Mouse (Mus musculus): ENCODE measurements around the gene Ifna15.
"Not testable (repeated sequence)": the region's sequence is repeated elsewhere in the genome, so short reads cannot be mapped to it uniquely, and the experiment has no call there.

Ifna15 gene

DNA sequence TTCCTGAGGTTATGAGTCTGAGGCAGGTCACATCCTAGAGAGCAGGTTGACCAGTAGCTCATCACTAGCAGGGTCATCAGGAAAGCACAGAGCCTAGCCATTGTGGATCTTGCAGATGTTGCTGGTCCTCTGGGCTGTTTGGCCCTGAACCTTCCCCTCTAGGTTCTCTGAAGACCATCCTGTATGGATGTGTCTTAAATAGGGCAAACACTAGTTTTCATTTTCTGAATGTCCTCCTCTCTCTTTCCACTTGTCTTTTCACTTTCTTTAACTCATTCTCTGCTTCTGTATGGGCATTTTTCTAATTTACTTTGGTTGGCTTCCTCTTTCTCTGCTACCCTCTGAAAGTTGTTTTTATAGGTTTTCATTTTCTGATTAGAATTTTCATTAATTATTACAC lies at the start of gene Ifna15:
TSS of gene Ifna15 (minus strand) at position 101 of the 400 bp plus-strand sequence.
- DNase-seq (ENCODE audit: low spot score in 2 of 2), result not testable (repeated sequence)

- DNase-seq (ENCODE audit: low spot score in 2 of 2), result no peak
Measured at GRCm38 (mm10) chr4:88603276-88603675, 45.2 kb upstream of the Ifna15 start, which contains the start of gene Ifna12. Ifna12 (minus strand) TSS chr4:88603376.

DNA sequence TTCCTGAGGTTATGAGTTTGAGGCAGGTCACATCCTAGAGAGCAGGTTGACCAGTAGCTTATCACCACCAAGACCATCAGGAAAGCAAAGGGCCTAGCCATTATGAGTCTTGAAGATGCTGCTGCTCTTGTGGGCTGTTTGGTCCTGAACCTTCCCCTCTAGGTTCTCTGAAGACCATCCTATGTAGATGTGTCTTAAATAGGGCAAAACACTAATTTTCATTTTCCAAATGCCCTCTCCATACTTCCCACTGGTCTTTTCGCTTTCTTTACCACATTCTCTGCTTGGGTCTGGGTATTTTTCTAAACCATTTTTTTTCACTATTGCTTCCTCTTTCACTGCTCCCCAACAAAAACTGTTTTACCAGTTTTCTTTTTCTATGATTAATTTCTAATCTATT lies 34.2 kb upstream of the Ifna15 start, which contains the start of gene Ifna9:
TSS of gene Ifna9 (minus strand) at position 101 of the 400 bp plus-strand sequence.
- DNase-seq (ENCODE audit: low spot score in 2 of 2), result no peak

DNA sequence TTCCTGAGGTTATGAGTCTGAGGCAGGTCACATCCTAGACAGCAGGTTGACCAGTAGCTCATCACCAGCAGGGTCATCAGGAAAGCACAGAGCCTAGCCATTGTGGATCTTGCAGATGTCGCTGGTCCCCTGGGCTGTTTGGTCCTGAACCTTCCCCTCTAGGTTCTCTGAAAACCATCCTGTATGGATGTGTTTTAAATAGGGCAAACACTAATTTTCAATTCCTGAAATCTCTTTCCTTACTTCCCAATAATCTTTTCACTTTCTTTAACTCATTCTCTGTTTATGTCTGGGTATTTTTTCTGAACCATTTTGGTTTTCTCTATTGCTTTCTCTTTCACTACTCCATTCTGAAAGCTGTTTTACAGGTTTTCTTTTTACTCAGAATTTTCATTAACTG lies 13.7 kb upstream of the Ifna15 start, which contains the start of gene Ifna14:
TSS of gene Ifna14 (minus strand) at position 101 of the 400 bp plus-strand sequence.
- DNase-seq (ENCODE audit: low spot score in 2 of 2), result no peak

DNA sequence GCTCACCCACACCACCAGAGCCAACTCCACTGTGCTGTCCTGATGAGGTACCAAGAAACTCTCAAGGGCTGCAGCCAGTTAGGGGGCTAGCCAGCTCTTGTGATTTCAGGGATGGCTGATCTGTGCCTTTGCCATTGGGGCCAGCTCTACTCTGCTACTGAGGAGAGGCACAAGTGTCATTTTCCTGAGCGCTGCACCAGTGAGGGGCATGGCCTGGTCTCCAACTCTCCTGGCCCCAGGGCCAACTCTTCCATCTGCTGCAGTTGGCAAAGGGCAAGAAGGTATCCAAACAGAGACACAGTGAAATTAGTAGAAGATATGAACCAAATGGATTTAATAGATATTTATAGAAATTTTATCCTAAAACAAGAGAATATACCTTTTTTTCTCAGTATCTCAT lies 3.7 kb upstream of the Ifna15 start:
- DNase-seq (ENCODE audit: low spot score in 2 of 2), result no peak

DNA sequence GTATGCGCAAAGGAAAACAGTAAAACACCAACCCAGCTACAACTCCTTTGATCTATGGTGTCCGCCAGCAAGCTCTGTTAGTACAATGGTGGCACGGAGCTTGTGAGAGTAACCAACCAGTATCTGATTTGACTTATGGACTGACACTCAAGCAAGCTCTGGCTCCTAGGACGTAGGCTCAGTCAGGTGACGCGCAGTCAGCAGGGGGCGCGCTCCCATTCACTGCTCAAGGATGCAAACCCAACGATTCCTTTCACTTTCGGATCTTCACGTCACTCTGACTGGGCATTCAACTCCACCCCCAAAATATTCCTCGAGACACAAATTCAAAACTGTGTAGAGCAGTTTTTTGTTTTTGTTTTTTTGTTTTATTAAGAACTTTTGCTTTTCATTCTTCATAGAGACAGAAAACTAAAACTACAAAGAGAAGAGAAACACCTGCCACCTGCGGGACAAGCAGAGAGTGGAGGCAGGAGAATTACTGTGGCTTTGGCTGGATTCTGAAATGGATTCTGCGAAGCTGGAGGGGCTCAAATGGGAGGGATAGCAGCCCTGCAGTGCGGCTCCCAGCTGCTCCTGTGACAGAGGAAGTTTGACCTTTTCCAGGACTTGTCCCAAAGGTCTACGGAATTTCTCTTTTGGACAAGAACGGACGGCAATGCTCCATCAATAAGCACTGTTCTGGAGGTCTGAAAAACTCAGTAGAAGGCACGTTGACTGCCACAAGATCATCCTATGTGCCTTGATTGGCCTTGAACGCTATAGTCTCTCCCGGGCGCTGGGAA lies 7.7 kb downstream of the Ifna15 start:
- peak; percentile 46 to 68 for DNase-seq (ENCODE audit: low spot score in 2 of 2)

DNA sequence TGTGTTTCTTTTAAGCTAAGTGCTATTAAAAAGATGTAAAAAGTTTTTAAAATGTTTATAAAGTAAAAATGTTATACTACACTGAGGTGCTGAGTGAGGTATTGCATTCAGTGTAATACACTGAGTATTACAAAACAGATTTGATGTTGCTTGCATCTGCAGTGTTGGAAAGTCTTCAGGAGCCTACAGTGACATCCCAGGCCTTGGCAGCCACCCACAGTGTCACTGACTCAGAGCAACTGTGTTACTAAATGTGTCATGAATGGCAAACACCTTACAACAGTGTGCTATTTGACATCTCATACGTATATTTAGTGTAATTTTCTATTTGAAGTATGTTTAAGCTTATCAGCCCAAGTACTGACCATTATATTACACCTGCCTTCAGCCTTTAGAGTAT lies 10.1 kb downstream of the Ifna15 start:
- no peak for DNase-seq (ENCODE audit: low spot score in 2 of 2)

DNA sequence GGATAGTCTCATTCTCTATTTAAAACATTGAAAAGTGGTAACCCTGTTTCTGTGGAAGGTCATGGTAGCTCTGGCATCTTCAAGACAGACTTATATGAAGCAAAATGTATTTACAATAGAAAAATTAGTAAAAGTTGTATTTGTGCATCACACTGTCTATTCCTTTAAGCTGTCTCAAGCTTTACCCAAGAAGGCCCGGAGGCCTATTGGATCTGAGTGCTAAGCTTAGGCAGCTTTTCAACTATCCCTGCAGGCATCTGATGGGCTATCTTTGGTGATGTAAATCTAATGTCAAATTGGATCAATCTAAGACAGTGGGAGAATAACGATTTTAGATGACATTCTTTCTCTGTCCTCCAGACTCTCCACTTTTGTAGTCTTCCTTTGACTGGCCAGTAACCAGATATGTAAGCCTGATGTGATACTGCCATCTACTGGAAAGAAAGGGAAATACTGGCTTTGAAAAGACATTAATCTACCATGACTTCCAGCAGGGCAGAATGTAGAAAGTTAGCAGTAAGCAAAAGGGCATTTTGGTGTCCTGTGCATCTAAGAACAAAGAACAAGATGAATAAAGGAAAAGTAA lies 14.3 kb downstream of the Ifna15 start:
- no peak for DNase-seq (ENCODE audit: low spot score in 2 of 2)

DNA sequence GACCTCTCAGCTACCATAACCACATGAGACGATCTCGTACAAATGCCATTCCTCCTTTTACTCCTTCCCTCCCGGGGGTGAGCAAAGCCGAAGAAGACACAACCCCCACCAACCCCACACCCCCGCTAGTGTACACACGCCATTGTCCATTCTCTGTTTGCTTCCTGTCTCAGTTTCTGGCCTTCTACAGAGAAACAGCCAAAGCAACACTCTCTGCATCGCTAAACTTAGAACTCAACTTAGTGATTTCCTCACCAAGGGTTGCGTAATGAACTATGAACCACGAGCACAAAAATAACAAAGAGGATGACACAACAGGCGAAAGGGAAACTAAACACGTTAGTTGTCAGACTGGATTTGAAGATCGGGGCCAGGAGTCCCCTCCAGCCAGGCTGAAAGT lies 20.7 kb downstream of the Ifna15 start:
- DNase-seq (ENCODE audit: low spot score in 2 of 2), result no peak

DNA sequence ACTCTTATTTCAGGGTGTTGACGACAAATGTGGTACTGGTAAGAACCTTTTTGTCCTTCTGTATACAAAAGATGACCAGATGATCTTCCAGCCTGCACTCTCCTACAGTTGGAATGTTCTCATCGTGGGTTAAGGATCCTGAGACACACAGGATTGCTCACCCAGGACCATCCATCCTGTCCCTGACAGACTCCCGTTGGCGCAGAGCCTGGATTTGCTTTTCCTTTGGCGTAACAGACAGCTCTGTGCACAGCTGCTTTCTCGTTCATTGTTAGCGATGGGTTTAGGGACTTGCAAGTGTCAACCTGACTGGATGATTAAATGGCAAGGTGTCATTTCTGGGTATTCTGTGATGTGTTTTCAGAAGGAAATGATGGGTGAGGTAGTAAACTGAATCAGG lies 21.4 kb downstream of the Ifna15 start:
- no peak for DNase-seq (ENCODE audit: low spot score in 2 of 2)

GRCm38 (mm10) chr4:88535742-88536141 lies 22.3 kb downstream of the Ifna15 start:
- DNase-seq (ENCODE audit: low spot score in 2 of 2), result no peak

- DNase-seq (ENCODE audit: low spot score in 2 of 2), result no peak
Measured at GRCm38 (mm10) chr4:88534903-88535302, 23.1 kb downstream of the Ifna15 start.

DNA sequence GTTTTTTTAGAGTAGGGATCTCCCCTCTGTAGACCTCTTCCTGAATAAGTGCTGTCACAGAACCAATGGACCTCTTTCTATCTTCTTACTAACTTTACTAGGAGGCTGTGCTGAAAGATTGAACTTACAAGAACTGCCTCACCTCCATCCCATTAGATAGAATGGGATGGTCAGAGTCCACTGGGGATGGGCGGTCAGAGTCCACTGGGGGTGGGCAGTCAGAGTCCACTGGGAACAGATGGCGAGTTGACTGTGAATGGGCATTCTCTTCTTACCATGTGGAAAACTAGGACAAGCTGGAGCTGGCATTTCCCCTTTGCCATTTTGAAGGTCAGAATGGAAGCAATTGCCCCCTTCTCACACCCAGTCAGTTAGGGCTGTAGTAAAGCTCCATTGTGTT lies 24.5 kb downstream of the Ifna15 start:
- no peak for DNase-seq (ENCODE audit: low spot score in 2 of 2)

DNA sequence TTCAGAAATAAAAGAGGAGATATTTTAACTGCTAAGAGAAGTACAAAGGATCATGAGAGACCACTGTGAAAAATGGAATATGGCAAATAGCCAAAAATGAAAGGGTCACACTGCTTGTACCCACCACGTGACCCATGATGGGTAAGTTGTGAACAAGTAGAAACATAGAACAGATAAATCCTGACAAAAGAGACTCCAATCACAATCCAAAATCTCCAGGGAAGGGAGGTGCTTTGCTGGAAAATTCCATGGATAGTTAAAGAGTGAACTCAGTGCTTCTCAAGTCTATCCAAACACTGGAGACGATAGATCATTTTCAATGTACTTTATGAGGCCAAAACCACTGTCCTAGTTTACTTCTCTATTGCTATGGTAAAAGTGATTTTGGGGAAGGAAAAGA lies 27.2 kb downstream of the Ifna15 start:
- no peak for DNase-seq (ENCODE audit: low spot score in 2 of 2)

DNA sequence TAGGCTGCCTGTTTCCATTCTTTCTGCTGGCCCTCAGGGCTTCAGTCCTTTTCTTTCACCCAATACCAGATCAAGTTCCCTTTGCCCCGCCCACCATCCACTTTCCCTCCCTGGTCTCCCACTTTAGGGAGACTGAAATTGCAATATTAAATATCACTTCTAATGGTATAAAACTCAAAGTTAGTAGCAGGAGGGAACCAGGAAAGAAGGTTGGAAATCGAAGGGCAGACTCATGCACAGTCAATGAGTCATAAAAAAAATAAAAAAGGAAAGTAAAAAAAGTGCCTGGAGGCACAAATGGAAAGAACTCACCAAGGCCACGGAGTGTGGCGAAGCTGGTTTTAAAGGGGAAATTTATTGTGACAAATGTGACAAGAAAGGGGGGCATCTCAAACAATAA lies 27.8 kb downstream of the Ifna15 start:
- DNase-seq (ENCODE audit: low spot score in 2 of 2), result no peak

- no peak for DNase-seq (ENCODE audit: low spot score in 2 of 2)
Measured at GRCm38 (mm10) chr4:88526379-88527049, 31.5 kb downstream of the Ifna15 start.

- no peak for DNase-seq (ENCODE audit: low spot score in 2 of 2)
Measured at GRCm38 (mm10) chr4:88525393-88525792, 32.7 kb downstream of the Ifna15 start.

GRCm38 (mm10) chr4:88523241-88523640 lies 34.8 kb downstream of the Ifna15 start:
- DNase-seq (ENCODE audit: low spot score in 2 of 2), result no peak

- DNase-seq (ENCODE audit: low spot score in 2 of 2), result no peak
Measured at GRCm38 (mm10) chr4:88522674-88523073, 35.4 kb downstream of the Ifna15 start, which contains the start of gene Ifnb1. Ifnb1 (minus strand) TSS chr4:88522774.

GRCm38 (mm10) chr4:88517957-88518356 lies 40.1 kb downstream of the Ifna15 start:
- no peak for DNase-seq (ENCODE audit: low spot score in 2 of 2)

DNA sequence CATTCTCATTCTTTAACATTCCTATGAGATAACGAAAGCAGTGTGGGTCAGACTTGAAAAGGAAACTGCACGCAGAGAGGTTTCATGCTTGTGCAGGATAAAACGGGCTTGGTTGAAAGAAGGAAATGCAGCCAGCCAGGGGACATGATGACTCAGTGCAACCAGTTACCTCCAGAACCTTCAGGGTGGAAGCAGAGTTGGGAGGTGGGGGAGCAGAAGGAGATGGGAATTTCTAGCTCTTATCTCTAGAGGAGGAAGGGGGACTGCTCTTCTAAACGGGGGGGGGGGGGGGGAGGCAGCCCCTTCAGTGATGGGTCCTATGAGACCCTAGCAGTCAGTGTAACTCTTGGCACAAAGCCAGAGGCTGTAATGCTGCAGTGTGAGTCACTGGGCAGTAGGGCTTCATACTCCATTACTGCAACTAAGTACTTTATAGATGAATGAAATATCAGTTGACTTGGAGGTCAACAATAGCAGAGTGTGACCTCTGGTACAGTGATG lies 42.3 kb downstream of the Ifna15 start:
- peak in 1 of 2 experiments; percentile 23 for DNase-seq (ENCODE audit: low spot score in 2 of 2)

- no peak for DNase-seq (ENCODE audit: low spot score in 2 of 2)
Measured at GRCm38 (mm10) chr4:88515250-88515649, 42.8 kb downstream of the Ifna15 start.

All from right cerebral cortex, postnatal 10 days (tissue).